Mouse (Mus musculus): Measurements from ENCODE around the gene Gp1ba.
A peak's percentile ranks its signal among the peaks of the same experiment; 100 is the strongest.

Gene Gp1ba

DNA sequence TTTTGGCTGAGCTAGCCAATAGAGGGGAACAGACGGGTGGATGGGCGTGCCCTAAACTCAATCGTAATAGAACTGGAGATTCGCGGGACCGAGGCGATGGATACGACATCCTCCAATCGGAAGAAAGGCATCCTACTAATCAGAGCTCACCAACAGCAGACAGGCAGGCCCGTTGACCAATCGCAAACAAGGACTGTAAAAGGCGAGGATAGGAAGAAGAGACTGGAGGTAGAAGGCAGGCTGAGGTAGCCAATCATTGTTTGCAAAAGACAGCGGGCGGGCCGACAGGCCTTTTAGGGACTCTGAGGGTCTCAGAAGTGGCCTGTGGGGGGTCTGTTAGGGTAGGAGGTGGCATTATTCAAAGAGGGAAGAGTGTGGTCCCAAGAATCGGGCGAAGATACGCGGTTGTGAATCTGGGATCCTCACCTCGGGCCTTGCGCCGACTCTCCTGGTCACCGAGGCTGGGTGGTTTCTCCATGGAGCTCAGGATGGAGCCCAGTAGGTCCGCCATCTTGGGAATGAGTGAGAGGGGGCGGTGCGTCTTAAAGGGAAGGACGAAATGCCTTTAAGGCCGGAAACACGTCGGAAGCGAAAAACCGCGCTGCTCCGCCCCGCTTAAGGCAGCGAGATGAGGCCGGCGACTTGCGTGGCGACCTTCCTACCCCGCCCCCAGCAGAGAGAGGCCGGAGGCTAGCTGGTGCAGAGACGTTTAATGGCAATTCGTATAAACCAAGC lies 30.0 kb downstream of the Gp1ba start, which contains the start of gene Spag7:
Gene Spag7, minus strand, starts transcription at position 646 of the 735 bp plus-strand sequence.
- peak; percentile 97 to 100 for DNase-seq (ENCODE audit: inconsistent age in 2 of 2, low spot score in 1 of 2)

DNA sequence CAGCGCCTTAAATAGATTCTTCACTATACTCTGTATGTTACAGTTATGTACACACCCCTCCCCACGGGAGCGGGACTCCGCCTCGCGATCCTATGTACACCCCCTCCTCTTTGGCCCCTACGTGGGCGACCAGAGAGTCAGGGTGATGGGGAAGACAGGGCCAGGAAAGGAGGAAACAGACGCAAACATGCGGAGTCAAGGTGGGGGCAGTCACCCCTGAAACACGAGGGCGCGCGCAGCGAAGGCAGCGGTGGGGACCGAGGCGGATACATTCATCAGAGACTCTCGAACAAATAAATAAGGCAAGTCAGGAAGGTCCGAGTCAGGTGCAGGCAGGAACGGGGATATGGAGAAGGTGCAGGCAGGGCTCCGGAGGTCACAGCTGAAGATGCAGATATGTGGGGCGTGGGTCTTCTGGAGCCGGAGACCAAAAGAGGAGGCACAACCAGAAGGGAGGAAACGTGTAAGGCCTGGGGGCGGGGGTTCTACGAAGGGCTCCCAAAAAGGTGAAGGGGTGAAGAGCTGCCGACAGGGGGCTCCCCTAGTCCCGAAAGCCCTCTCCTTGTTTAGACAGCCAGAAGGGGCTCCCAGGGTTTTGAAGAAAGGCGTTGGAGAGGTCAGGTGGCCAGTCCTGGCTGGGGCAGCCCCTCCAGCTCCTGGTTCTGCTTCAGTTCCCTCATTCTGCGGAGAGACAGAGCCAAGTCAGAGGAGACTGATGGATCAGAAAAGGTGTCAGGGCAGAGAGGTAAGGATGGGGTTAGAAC lies 30.8 kb downstream of the Gp1ba start:
- peak; percentile 87 to 93 for DNase-seq (ENCODE audit: inconsistent age in 2 of 2, low spot score in 1 of 2)

DNA sequence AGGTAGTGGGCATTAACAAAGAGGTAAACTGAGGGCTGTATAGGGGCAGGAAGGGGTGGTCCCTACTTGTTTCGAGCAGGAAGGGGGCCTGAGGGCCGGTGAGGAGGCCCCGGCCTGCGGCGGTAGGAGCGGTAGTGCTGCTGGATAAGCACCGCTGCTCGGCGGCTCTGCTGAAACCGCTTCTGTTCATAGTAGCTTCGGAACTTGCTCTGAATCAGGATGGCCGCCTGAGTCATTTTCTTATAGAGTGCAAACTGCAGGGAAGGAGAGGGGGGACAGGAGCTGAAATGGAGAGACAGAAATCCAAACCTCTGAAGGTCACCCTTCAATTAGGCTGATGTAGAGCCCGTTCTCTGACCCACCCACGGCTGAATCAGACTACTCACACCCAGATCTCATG lies 31.6 kb downstream of the Gp1ba start:
- DNase-seq (ENCODE audit: inconsistent age in 2 of 2, low spot score in 1 of 2) = peak; percentile 64 to 89

DNA sequence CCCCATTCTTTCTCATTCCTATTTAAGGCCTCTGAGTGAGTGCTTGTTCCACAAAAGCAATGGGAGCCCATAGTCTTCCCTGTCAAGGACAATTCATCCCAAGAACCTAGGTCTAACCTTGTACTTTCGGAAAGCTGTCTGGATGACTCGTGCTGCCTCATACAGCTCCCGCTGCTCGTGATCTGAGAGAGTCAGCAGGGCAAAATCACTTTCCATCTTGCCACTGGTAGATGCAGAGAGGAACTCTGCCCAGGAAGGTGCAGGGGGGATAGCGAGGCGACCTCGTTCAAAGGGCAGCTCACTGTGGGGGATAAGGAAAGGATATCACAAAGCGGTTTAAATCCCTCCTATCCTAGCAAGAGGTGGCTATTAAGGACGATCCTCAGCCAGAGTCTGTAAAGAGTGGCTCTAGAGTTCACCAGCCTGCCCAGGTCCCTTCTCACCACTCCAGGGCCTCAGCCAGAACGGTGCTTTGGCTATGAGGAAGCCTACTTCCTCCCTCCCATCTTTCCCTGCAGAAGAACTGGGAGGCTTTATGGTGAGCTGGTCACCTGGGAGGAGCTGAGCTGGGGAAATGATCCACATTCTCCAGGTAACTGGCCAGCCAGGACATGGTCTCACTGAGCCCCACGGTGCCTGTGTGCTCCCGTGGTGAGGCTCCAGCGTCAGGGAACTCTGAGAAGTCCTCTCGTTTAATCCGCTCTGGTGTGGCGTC lies 32.6 kb downstream of the Gp1ba start:
- DNase-seq (ENCODE audit: inconsistent age in 2 of 2, low spot score in 1 of 2) = peak; percentile 71 to 85

DNA sequence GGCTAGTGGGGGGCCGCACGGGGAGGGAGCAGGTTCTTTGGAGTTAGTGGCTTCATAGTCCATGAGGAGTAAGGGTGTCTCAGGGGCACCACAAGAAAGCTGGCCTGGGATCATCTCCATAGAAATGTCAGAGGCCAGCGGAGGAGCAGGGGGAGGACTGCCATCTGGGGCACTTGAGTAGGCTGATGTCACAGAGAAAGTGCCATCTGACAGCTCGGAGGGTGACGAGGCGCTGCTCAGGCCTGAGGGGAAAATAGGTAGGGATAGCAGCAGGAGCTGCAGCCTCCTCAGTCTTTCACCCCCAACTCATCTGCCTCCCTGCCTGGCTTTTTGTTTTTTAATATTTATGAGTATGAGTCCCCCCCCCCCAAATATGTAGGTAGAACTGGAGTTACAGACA lies 35.1 kb downstream of the Gp1ba start:
- no peak for DNase-seq (ENCODE audit: inconsistent age in 2 of 2, low spot score in 1 of 2)

DNA sequence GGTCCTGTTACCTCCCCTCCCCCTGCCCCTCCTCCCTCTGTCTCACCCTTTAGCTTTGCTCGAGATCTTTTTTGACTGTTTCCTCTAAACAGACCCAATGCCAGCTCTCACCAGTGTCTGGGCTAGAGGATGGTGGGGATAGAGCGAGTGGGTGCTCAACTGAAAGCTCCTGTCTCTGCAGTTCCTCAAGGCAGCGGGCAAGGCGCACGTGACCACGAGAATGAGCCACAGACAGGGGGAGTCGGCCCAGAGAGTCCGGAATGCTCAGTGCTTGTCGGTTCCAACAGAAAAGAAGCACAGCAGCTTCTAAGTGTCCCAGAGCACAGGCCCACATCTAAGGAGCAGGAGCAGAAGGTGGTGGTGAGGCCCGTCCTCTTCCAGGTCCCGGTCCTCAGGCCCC lies 35.6 kb downstream of the Gp1ba start:
- peak in 1 of 2 experiments; percentile 37 for DNase-seq (ENCODE audit: inconsistent age in 2 of 2, low spot score in 1 of 2)

DNA sequence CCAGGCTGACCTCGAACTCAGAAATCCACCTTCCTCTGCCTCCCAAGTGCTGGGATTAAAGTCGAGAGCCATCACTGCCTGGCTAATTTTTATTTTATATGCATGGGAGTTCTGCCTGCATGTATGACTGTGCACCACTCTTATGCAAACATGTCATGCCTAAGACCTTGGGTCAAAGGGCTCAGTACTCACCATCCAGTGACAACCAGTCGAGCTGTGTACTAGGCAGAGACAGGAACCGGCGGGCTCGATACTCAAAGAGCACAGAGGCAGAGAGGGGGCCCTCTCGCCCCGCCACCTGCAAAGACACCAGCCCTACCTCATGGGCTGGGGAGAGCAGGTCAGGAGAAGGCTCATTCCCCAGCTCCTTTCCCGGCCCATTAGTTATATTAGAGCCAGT lies 39.2 kb downstream of the Gp1ba start:
- DNase-seq (ENCODE audit: inconsistent age in 2 of 2, low spot score in 1 of 2) = no peak

DNA sequence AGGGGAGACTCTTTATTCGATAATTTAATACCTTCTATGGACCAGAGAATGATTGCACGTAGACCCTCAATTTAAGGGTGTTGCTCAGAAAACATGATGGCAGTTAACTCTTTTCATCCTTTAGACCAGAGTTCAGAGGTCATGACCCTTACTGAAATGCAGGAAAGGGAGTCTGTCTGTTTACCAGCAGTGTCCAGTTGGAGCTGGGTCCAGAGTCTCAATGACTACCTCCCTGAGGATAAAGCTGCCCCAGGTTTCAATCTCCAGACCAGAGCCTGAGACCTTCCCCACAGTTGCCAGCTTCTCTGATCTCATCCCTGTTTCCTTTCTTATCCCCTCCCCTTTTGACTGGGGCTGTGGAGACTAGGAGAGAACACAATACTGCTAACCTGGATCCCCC lies 39.7 kb downstream of the Gp1ba start:
- no peak for DNase-seq (ENCODE audit: inconsistent age in 2 of 2, low spot score in 1 of 2)

DNA sequence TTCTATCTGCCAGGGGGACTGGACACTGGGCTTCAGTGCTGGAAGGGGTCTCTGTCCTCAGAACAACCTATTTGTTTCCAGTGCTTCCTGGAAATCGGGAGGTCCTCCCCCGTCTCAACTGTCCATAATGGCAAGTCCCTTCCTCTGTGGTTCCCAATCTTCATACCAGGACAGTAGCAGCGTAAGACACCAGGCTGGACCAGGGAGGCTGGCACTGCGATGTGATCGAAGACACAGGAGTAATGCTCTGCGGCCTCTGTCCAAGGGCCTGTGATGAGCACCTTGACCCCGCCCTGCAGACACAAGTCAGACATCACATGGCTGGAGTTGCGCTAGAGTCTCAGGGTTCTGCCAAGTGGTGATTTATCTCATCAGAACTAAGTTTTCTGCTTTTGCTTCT lies 40.4 kb downstream of the Gp1ba start:
- DNase-seq (ENCODE audit: inconsistent age in 2 of 2, low spot score in 1 of 2) = no peak

DNA sequence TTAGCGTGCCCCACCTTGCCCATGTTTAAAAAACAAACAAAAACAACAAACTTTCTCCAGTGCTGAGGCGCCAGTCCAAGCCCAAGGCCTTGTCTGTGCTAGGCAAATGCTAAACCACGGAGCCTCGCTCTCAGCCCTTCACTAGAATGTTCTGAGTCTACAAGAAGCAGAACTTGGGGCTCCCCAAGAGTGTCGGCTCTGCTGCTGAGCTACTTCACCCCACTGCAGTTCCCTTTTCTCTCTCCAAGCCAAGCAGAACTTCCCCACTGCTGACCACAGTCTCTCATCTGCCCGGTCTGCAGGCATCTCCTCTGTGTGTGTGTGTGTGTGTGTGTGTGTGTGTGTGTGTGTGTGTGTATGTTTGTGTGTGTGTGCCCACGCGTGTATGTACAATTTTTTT lies 41.0 kb downstream of the Gp1ba start:
- DNase-seq (ENCODE audit: inconsistent age in 2 of 2, low spot score in 1 of 2) = no peak

DNA sequence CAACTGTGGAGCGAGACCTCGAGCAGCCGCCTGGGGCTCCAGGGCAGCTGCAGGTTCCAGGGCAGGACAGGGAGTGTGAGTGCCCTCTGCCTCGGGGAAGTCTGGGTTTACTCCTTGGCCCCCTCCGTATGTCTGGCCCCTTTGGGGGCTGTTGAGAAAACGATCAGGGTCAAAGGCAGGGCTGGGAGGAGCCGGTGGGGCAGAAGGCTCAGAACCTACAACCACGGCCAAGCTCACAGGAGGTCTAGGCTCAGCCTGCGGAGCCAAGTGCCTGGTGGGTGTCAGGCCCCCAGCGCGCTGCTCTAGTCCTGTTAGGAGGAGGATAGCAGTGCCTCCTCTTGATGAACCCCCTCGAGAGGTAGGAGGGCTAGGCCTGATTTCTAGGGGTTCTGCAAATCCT lies 42.2 kb downstream of the Gp1ba start:
- DNase-seq (ENCODE audit: inconsistent age in 2 of 2, low spot score in 1 of 2) = no peak

DNA sequence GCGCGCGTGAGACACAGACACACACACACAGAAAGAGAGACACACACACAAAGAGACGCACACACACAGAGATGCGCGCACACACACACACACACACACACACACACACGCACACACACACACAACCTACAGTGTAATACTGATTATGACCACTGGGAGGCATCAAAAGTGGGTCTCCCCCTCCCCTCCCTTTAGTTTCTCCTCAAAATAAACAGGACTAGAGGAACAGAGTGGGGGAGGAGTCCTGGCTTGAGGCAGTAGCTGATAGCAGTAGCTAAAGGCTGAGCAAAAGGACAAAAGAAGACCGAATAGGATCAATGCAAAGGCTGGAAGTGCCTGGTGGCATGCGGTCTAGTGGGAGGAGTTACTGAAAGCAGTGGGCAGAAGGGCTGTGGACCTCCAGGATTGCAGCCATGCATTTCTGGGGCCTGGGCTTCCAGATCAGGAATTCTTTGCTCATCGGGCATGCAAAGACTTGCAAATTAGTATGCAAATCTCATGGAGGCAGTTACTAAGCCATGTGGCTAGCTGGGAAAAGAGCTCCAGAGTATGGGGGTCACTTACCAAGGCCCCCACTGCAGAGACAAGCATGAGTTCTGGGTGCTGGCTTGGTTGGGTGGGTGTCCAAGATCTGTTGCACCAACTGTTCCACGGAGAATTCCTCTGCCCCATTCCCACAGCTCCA lies 43.1 kb downstream of the Gp1ba start:
- DNase-seq (ENCODE audit: inconsistent age in 2 of 2, low spot score in 1 of 2) = peak in 1 of 2 experiments; percentile 56

DNA sequence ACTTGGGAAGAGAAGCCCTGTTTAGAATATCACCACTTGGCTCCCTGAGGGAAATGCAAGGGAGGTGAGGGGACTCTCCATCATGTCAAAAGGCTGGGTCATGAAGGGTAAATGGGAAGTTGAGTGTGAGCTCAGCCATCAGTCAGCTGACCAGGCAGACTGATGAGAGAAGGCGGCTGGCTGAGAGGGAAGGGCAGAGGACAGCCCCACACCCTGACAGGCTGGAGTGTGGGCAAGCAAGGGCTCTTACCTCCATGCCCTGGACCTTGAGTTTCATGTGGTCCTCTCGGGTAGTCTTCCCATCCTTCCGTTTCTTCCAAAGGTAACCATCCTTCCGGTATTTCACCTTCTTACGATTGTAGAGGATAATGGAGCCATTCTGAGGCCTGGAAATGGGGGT lies 44.7 kb downstream of the Gp1ba start:
- DNase-seq (ENCODE audit: inconsistent age in 2 of 2, low spot score in 1 of 2) = no peak

DNA sequence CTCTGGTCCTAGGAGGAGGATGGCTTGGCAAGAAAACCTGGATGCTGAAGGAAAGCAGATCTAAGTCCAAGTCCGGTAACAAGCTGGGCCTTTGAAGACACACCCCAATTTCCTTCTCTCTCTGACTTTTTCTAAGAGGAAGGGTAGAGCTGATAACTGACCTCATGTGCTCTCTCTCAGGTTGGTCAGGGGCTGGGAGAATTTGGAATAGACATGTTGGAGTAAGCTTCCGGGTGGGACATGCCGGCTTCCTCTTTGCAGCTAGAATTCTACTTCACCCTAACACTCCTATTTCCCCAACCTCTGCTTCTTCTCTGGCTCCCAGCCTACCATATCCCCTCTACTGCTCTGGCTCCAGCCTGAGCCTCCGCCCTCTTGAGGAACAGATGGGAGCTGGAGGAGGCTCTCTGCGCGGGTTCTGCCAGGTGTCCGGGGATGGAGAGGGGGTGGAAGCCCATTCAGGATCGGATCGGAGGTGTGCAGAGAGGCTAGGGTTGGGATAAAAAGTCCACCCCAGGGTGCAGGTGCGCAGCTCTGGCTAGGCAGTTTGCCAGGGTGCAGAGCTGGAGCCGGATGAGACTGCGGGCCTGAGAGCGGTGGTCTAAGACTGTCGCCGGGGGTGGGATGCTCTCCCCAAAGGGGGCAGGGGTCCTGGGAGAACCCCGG lies 48.1 kb downstream of the Gp1ba start:
- peak in 1 of 2 experiments; percentile 81 for DNase-seq (ENCODE audit: inconsistent age in 2 of 2, low spot score in 1 of 2)

DNA sequence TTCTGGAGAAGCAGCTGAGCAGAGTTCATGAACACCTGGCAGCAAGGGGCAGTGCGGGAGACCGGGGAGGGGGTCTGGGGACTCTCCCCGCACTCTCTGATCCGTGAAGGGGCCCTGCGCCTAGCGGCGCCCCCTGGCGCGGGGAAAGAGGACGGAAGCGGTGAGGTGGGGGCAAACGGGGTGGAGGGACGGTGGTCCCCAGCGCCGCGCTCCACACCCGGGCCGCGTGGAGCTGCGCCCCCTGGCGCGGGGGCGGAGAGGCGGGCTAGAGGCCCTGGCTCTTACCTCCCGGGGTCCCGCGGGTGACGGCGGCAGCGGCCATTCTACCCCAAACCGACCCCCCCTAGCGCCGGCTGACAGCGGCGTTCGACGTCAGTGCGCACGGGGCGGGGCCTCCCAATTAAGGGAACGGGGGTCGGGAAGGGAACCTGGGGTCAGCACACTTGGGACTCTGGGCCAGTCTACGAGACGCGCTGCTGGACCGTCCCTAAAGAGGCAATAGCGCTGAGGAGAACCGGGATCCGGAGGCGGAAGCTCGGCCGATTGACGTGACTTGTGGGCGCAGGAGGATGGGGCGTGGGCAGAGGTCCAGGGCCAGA lies 48.8 kb downstream of the Gp1ba start, which contains the start of gene Camta2:
Gene Camta2, minus strand, starts transcription at position 505 of the 599 bp plus-strand sequence.
- peak; percentile 92 to 97 for DNase-seq (ENCODE audit: inconsistent age in 2 of 2, low spot score in 1 of 2)

DNA sequence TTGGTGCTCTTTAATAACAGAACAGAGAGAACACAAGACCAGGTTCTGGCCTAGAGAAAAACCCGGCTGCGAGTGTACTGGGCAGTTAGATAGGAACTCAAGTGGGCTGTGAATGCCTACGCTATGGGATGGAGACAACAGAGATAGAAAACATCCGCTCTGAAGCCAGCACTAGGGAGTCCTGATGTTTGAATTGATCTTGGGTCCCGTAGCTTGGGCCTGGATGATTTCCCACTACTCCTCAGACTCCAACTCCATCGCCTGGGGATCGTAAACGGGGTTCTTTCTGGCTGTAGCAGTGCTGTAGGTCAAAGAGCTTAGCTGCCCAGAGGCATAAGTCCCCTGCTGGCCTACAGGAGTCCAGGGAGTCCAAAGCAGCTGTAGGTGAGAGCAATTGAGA lies 49.5 kb downstream of the Gp1ba start:
- DNase-seq (ENCODE audit: inconsistent age in 2 of 2, low spot score in 1 of 2) = peak in 1 of 2 experiments; percentile 72

DNA sequence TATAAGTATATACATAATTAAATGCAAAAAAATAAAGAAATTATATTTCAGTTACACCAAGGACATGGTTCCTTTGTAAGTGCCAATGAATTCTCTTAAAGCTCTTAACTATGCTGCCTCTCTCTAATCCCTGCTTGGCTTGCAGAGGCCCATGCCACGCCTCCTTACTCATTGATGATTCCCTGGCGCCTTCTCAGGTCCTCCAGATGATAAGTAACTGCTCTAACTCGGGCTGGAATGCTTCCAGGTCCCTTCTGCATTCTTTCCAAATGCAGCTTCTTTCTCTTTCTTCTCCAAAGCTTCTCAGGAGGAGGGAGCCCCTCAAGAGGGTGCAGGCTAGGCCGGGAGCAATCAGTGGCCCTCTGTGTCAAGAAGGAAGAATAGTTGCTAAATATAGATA lies 50.7 kb downstream of the Gp1ba start:
- DNase-seq (ENCODE audit: inconsistent age in 2 of 2, low spot score in 1 of 2) = no peak

Measured in adrenal gland, adult (tissue).